Mouse (Mus musculus) kidney, adult 9 months (tissue): ENCODE measurements around the gene Siglecg.
A peak's percentile ranks its signal among the peaks of the same experiment; 100 is the strongest.

Source experiments
- DNase-seq: peaks from one replicate; pipeline ENCODE4 v3.0.0; 2022

The Siglecg gene

GRCm38 (mm10) chr7:43443126-43443916 is 35.3 kb downstream of the Siglecg start:
- DNase-seq = peak; percentile 89

- DNase-seq = peak; percentile 98
Measured at GRCm38 (mm10) chr7:43443917-43444293, 35.9 kb downstream of the Siglecg start, which contains the start of the genes Etfb and Gm45233. Gene Etfb, plus strand, starts transcription at chr7:43444083. Gene Gm45233, plus strand, starts transcription at chr7:43444128.

- peak; percentile 95 for DNase-seq
Measured at GRCm38 (mm10) chr7:43447801-43448200, 39.8 kb downstream of the Siglecg start.

- DNase-seq = peak; percentile 74
Measured at GRCm38 (mm10) chr7:43448246-43448645, 40.2 kb downstream of the Siglecg start.

- DNase-seq = no peak
Measured at GRCm38 (mm10) chr7:43449811-43450210, 41.8 kb downstream of the Siglecg start.

GRCm38 (mm10) chr7:43451726-43452125 is 43.7 kb downstream of the Siglecg start:
- DNase-seq = no peak

- peak; percentile 50 for DNase-seq
Measured at GRCm38 (mm10) chr7:43452609-43453008, 44.6 kb downstream of the Siglecg start.

GRCm38 (mm10) chr7:43453599-43454355 is 45.8 kb downstream of the Siglecg start:
- DNase-seq = peak; percentile 92

- peak; percentile 65 for DNase-seq
Measured at GRCm38 (mm10) chr7:43454371-43454770, 46.4 kb downstream of the Siglecg start.

- DNase-seq = no peak
Measured at GRCm38 (mm10) chr7:43462851-43463250, 54.8 kb downstream of the Siglecg start, which contains the start of gene Vsig10l. Gene Vsig10l, plus strand, starts transcription at chr7:43463151.

GRCm38 (mm10) chr7:43463976-43464375 is 56.0 kb downstream of the Siglecg start:
- DNase-seq = peak; percentile 44

GRCm38 (mm10) chr7:43464864-43465343 is 56.9 kb downstream of the Siglecg start:
- DNase-seq = peak; percentile 28

- DNase-seq = peak; percentile 96
Measured at GRCm38 (mm10) chr7:43465344-43466098, 57.5 kb downstream of the Siglecg start.

- DNase-seq = peak; percentile 79
Measured at GRCm38 (mm10) chr7:43466099-43466694, 58.2 kb downstream of the Siglecg start.
